Mouse (Mus musculus): ENCODE measurements around the gene Ckap2l.
A peak's percentile ranks its signal among the peaks of the same experiment; 100 is the strongest.

The Ckap2l gene

GRCm38 (mm10) chr2:129261151-129261794, 35.7 kb downstream of the Ckap2l start:
- no peak for DNase-seq

DNA sequence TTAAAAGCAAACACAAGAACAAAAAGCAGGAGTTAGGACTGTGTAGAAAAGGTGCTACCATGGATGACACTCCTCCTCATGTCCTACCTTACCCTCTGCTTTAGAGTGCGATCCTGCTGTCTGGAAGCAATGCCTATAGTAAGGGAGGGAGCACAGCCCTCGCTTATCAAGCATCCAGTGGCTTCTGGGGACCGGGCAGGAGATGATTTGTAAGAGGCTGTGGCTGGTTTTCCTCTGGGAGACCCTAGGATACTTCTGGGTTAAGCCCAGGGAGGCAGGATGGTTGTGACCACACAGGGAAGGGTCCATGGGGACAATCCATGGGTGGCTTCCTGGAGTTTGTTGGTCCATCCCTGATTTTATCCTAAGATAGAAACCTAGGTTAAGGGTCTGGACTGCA, 36.4 kb downstream of the Ckap2l start:
- DNase-seq, result no peak

DNA sequence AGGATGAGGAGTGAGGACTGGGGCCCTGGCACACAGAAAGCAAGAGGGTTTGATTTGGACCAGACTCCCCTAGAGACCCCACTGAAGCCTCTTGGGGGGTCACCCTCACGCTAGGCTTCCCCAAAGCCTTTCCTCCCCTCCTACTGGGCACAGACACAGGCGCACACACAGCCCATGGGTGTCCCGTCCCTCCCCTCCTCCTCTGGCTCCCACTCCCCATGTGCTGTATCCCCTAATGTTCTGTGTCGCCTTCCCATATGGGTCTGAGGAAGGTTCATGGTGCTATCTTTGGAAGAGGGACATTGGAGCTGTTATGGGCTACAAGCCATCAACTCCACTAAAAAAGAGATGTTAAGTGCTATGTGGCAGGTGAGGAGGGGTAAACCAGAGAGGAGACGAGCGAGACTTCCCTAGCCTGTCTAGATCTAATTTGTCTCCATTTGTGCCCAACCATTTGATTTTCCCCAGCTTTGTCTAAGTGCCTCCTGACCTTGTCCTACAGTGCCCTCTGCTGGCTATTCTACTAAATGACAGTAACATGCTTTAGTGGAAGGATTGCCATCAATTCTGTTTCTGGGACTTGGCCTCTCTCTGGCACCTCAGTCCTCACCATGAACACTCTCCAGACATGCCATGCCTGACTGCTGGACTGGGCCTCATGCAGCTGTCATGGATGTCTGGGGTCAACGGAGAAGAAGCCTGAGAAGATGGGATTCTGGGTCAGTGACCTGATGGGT, 38.4 kb downstream of the Ckap2l start:
- peak; percentile 46 for DNase-seq

DNA sequence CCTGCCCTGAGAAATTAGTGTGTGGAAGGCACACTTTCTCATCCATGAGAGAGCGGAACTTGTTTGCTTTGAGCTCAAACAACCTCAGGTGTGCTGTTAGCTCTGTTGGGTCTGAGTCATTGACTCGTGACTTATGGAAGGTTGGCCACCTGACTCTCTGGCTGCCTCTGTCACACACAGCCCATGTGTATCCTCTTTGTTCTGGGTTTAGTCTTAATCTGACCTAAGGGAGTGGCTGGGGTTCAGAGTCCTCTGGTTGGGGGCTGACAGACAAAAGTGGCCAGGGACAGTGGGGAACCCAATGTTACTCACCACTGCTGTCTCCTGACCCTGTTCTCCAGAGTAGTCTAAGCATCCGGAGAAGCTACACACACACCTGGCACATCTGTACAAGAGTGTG, 39.0 kb downstream of the Ckap2l start:
- no peak for DNase-seq

DNA sequence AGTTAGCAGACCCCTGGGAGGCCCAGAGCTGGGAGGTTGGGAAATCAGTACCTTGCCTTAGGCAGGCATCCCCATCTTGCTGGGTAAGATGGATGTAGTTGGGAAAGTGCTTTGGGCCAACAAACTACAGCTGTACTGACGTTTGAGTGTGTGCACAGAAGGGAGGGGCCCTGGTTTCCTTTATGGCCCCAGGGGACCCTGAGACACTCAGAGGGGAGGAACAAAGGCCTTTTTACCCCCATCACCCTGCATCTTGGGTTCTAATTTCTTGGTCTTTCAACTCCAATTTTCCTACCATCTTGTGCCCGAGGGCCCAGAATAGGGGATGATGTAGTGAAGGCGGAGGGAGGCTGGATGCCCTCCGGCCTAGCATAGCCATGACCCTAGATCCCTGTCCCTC, 41.0 kb downstream of the Ckap2l start:
- no peak for DNase-seq

- DNase-seq, result no peak
These were observed 42.9 kb downstream of the Ckap2l start for GRCm38 (mm10) chr2:129254076-129254475.

- DNase-seq, result no peak
These were observed 43.4 kb downstream of the Ckap2l start for GRCm38 (mm10) chr2:129253631-129253970.

- no peak for DNase-seq
These were observed 44.0 kb downstream of the Ckap2l start for GRCm38 (mm10) chr2:129252836-129253630.

- DNase-seq, result no peak
These were observed 47.7 kb downstream of the Ckap2l start for GRCm38 (mm10) chr2:129249321-129249720.

GRCm38 (mm10) chr2:129247707-129248121, 49.3 kb downstream of the Ckap2l start:
- DNase-seq, result no peak

- no peak for DNase-seq
These were observed 50.1 kb downstream of the Ckap2l start for GRCm38 (mm10) chr2:129246924-129247323.

GRCm38 (mm10) chr2:129246436-129246835, 50.6 kb downstream of the Ckap2l start:
- no peak for DNase-seq

DNA sequence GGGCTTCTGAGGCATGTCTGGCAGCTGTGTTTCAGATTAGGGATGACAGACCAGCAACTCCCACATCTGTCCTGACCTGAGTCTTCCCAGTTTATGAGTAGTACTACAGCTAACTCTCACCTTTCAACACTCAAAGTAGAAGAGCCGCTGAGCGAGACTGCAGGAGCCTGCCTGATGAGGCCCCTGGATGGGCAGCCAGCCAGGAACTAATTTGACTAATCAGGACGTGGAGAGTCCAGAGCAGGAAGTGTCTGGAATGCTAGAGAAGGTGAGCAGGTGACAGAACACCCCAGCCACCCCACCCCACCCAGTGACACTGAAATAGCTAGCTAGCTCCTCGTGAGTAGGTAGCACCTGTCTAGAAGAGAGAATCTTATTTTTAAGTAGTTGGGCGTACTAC, 51.4 kb downstream of the Ckap2l start:
- DNase-seq, result no peak

- DNase-seq, result no peak
These were observed 52.4 kb downstream of the Ckap2l start for GRCm38 (mm10) chr2:129244446-129245120.

- DNase-seq, result no peak
These were observed 53.2 kb downstream of the Ckap2l start for GRCm38 (mm10) chr2:129243786-129244185.

DNA sequence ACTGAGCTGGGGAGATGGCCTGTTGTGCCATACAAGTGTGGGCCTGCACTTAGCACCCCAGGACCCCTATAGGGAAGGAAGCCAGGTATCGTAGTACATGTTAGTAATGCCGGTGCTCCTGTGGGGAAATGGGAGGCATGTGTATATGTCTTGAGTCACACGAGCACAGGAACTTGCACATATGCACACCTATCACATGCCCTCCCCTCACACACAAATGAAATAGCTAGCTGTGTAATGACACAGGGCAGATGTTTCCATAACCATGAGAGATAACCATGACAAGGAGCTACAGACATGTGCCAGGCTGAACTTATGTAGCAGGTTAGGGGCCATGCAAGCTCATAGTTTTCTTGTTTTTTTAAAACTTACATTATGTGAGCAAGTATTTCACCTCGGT, 54.0 kb downstream of the Ckap2l start:
- DNase-seq, result no peak

GRCm38 (mm10) chr2:129241845-129242833, 54.9 kb downstream of the Ckap2l start:
- DNase-seq, result no peak

- DNase-seq, result no peak
These were observed 56.1 kb downstream of the Ckap2l start for GRCm38 (mm10) chr2:129240726-129241432.

- no peak for DNase-seq
These were observed 60.5 kb downstream of the Ckap2l start for GRCm38 (mm10) chr2:129236526-129236925.

- no peak for DNase-seq
These were observed 62.3 kb downstream of the Ckap2l start for GRCm38 (mm10) chr2:129234731-129235130.

- DNase-seq, result no peak
These were observed 63.1 kb downstream of the Ckap2l start for GRCm38 (mm10) chr2:129233803-129234477.
